Mouse (Mus musculus) E14TG2a.4 (cell line): Measurements from ENCODE around the gene 1700016C15Rik.

Experiments
- H3K27me3 ChIP-seq: 2 replicates; pipeline ENCODE4 v1.6.1; 2014; ENCODE audit warnings: low read length, control low read depth; ENCODE audit not compliant: insufficient read depth
- H3K36me3 ChIP-seq: 2 replicates; pipeline ENCODE4 v1.6.1; 2014; ENCODE audit warnings: low read length, control low read depth; ENCODE audit not compliant: insufficient read depth
- H3K4me1 ChIP-seq: replicated peaks from 2 replicates; pipeline ENCODE4 v1.6.1; 2014; ENCODE audit warnings: low read depth, low read length, control low read depth
- H3K4me3 ChIP-seq: replicated peaks from 2 replicates; pipeline ENCODE4 v1.5.1; 2014; ENCODE audit warnings: mild to moderate bottlenecking, low read length
- H3K9me3 ChIP-seq: 2 replicates; pipeline ENCODE4 v1.6.1; 2014; ENCODE audit warnings: low read length, control low read depth
- CTCF ChIP-seq: conservative IDR thresholded peaks from 2 replicates; pipeline ENCODE4 v1.5.1; 2014; ENCODE audit warnings: low read length
- NANOG ChIP-seq: IDR thresholded peaks from 2 replicates; pipeline ENCODE4 v1.6.1; 2014; ENCODE audit warnings: borderline replicate concordance, low read length, mixed read lengths
- POU5F1 ChIP-seq: IDR thresholded peaks from 2 replicates; pipeline ENCODE4 v1.6.1; 2014; ENCODE audit warnings: low read length, borderline replicate concordance

1700016C15Rik gene

GRCm38 (mm10) chr1:177693486-177694252 is 35.9 kb upstream of the 1700016C15Rik start:
- Histone ChIP-seq H3K9me3 (no peaks in the 10 kb centered on the region), H3K27me3 (peaks cover 19% of the 10 kb centered on the region), H3K4me1 (no peaks in the 10 kb centered on the region; the same call in 1 of the 2 replicates), H3K4me3 (no peak overlapping the region), H3K36me3 (no peaks in the 10 kb centered on the region)
- TF ChIP-seq POU5F1: no peak
- no peak for TF ChIP-seq CTCF

DNA sequence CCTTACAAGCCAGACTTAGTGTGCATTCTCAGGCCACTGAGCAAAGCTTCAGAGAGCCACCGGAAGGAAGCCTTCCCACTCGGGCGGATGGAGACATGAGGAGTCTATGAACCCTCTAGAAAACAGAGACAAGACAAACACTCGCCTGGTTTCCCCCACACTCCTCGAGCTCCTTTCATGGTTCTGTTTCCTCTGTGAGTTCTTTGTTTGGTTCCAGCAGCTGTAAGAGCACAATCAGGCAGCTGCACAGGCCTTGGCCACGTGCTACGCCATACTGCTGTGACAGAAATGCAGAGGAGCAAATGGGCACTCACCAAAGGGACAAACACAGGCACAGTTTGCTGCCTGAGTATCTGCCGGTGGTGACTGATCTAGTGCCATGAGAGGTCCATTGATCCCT is 29.1 kb upstream of the 1700016C15Rik start:
- Histone ChIP-seq H3K4me3 (no peak overlapping the region), H3K4me1 (no peaks in the 10 kb centered on the region; the same call in 1 of the 2 replicates), H3K36me3 (no peaks in the 10 kb centered on the region), H3K27me3 (peaks cover 33% of the 10 kb centered on the region), H3K9me3 (no peaks in the 10 kb centered on the region)
- TF ChIP-seq POU5F1 (no peak), NANOG (no peak), CTCF (no peak)

DNA sequence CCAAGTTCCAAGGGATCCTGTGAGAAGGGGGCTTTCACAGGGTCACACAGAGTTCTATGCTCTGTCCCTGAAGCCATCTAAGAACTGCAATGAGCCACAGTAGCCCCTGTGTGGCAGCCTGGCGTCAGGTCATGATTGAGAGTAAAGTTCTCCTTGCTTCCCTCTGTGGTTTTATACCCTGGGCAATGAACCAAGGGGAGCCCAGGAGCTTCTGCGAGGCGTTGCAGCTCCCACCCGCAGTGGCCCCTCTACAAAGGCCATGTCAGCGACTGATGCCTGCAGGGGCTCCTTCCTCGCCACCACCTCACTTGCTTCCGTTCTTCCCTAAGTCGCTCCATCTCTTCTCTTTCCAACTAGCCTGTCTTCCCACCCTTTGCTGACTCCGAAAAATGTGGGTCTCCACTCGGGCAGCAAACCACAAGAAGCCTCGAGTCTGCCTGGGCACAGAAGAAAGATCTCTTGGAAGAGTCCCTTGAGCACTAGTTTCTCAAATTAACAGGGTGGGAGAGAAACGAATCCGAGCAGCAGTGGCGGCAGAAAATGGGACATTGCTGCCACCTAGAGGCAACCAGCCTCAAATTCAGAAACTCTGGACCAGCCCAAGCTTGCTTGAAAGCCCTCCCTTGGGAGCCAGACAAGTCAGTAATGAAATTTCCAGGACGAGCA is 27.0 kb upstream of the 1700016C15Rik start:
- Histone ChIP-seq H3K9me3 (no peaks in the 10 kb centered on the region), H3K4me1 (no peaks in the 10 kb centered on the region; the same call in 1 of the 2 replicates), H3K36me3 (no peaks in the 10 kb centered on the region), H3K27me3 (peaks cover 30% of the 10 kb centered on the region), H3K4me3 (peak overlapping the region; percentile 58)
- no peak for TF ChIP-seq NANOG
- no peak for TF ChIP-seq POU5F1
- peak; percentile 59 for TF ChIP-seq CTCF

DNA sequence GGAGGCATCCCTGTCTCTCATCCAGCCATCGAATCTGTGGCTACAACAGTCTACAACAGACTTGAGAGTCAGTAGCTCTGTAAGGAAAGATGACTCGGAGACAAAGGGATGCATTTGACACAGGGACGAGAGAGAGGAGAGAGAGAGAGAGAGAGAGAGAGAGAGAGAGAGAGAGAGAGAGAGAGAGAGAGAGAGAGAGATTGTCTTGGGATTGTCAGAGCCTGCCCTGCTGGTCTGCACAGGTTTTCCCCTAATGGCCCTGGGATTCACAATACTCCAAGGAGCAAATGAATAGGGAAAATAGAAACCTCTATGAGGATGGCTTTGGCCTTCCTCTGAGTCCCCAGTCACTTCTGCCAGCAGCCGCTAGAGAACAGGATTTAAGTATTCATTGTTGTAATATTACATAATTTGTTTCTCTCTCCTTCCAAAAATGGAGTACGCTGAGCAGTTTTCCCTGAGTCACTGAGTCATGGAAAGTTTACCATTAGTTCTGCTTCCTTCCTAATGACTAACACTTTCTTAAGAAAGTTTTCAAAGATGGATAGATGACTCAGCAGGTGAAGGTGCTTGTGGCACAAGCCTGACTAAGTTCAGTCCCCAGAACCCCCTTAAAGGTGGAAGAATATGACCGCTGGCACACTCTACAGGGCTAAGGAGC is 26.3 kb upstream of the 1700016C15Rik start:
- peaks cover 30% of the 10 kb centered on the region for H3K27me3 ChIP-seq
- H3K36me3 ChIP-seq: no peaks in the 10 kb centered on the region
- H3K4me3 ChIP-seq: no peak overlapping the region
- TF ChIP-seq CTCF: no peak
- TF ChIP-seq NANOG: no peak
- H3K9me3 ChIP-seq: no peaks in the 10 kb centered on the region
- no peaks in the 10 kb centered on the region; the same call in 1 of the 2 replicates for H3K4me1 ChIP-seq

DNA sequence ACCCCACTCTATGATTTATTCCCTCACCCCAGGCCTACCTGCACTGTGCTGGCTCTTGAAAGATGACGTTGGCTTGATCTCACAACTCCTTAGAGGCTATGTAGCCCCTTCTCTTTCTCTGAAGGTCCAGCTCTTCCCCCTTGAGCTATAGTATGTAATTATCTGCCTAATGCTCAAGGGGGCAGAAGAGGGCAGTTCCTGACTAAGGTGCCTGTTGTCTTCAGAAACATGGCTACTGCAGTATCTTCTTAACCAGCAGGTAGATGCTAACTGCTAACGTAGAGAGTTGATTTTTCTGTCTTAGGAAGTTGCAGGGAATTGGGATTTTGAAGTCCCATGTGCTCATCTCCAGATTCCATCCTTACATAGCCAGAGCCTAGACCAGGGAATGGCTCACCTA is 24.4 kb upstream of the 1700016C15Rik start:
- Histone ChIP-seq H3K4me1 (no peaks in the 10 kb centered on the region; the same call in 1 of the 2 replicates), H3K9me3 (peaks cover 5% of the 10 kb centered on the region), H3K4me3 (no peak overlapping the region), H3K36me3 (no peaks in the 10 kb centered on the region), H3K27me3 (peaks cover 24% of the 10 kb centered on the region)
- TF ChIP-seq POU5F1: no peak
- TF ChIP-seq NANOG: no peak
- TF ChIP-seq CTCF: peak; percentile 36

DNA sequence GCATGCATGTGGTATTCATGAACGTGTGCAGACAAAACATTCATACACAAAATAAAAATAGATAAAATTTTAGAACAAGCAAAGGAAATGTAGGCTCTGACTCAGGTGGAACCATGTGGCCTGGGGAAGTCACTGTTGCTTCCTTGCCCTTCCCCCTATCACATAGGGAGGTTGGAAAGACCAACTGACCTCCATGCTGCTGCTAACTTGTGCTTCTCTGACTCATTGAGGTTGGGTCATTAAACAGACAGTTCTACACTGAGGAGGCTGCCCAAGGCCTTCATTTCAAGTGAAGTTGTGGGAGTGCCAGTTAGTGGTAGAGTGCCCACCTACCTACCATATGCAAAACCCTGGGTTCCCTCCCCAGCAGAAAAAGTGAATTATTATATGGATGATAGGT is 22.0 kb upstream of the 1700016C15Rik start:
- no peaks in the 10 kb centered on the region for H3K36me3 ChIP-seq
- peaks cover 5% of the 10 kb centered on the region for H3K9me3 ChIP-seq
- peaks cover 7% of the 10 kb centered on the region for H3K27me3 ChIP-seq
- TF ChIP-seq POU5F1 (no peak), NANOG (no peak), CTCF (no peak)
- no peaks in the 10 kb centered on the region; the same call in 1 of the 2 replicates for H3K4me1 ChIP-seq
- H3K4me3 ChIP-seq: no peak overlapping the region

DNA sequence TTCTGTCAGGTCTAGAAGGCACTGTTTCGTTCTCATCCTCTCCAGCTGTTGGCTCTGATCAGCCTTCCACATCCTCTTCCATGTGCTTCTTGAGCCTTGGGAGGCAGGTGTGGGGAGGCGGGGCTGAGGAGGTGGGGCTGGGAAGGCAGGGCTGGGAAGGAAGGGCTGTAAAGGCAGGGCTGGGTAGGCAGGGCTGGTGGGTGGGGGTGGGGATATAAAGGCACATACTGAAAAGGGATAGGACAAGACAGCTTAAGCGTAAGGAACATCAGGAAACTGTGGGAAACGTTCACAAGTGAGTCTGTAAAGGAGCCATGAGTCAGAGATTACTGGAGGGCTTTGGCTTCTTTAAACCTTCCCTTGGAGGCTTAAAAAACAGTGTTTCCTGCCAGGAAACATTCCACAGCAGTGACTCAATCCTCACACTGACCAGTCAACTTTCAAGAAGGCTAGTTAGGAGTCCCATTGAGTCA is 21.0 kb upstream of the 1700016C15Rik start:
- Histone ChIP-seq H3K9me3 (peaks cover 5% of the 10 kb centered on the region), H3K36me3 (no peaks in the 10 kb centered on the region), H3K4me1 (peaks cover 5% of the 10 kb centered on the region), H3K4me3 (no peak overlapping the region), H3K27me3 (peaks cover 6% of the 10 kb centered on the region)
- no peak for TF ChIP-seq POU5F1
- no peak for TF ChIP-seq NANOG
- TF ChIP-seq CTCF: no peak

DNA sequence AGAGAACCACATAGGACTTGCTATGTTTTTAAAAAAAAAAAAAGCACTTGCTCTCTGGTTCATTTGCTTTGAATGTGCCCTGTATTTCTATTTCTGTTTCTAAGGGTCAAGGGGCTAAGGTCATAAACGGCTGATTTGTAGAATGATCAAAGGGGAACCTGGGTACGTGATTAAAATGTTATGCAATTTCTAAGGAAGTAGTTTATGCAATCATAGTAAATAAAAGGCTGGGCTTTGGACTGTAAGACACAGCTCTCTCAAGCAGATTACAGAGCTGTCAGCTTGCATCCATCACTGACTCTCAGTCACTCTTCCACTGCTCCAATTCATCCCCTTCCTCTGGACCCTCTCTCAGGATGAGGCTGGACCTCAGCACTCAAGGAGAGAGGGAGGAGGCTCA is 18.6 kb upstream of the 1700016C15Rik start:
- Histone ChIP-seq H3K9me3 (peaks cover 5% of the 10 kb centered on the region), H3K4me3 (no peak overlapping the region), H3K36me3 (no peaks in the 10 kb centered on the region), H3K4me1 (peaks cover 14% of the 10 kb centered on the region), H3K27me3 (no peaks in the 10 kb centered on the region)
- TF ChIP-seq POU5F1 (no peak), NANOG (no peak), CTCF (no peak)
